Mouse (Mus musculus) heart, postnatal 14 days (tissue): ENCODE results near the gene Itga3. TPM values are rescaled to one million over a fixed set of nuclear protein-coding genes. Genes with fewer than 3 reads are reported as not detected.
A peak's percentile ranks its signal among the peaks of the same experiment; 100 is the strongest.

ENCODE experiments used
- DNase-seq, 2 experiments: peaks; one replicate each; pipeline ENCODE4 v3.0.0; 2021 to 2022
- intact Hi-C: fragments of 180-260 bp; cut with DNase I; formaldehyde crosslinking; loops from one replicate; pipeline ENCODE4 v1.15.1; 2025
- total RNA-seq, 2 experiments: library from RNA; stranded (reverse); gene quantifications; 2 replicates each; pipeline ENCODE4 v1.2.3; 2021

Itga3 gene
- total RNA-seq, 2 experiments from 2014 or later: 13.5 to 15.6 TPM

DNA sequence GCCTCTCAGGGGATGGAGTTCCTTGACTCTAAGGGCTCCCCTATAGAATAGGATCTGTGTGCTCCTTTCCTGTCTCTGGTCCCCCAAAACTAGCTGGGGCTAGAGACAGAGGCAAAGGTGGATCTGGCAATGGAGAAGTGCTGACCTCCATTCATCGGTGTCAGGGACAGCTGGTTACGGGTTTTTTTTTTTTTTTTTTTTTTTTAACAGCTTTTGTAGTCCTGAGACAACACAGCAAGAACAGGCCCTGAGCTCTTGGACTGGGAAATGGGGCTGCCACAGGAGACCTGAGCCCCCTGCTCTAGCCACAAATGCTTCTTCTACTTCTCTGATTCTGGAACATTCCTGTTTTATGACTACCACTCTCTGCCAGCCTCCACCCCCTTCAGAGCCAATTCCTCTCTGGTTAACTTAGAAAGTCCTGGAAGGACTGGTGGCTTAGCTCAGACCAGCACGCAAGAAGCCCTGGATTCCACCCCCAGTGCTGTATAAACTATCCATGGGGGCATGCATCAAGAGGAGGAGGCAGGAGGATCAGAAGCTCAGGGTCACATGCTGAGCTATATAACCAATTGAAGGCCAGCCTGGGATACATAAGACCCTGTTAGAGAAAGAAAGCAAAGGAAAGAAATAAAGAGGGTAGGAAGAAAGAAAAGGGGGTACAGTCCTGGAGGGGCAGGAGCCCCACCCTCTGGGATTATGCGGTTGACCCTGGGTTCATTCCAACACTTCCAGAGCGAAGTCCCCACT, 21.9 kb upstream of the Itga3 start:
- intact Hi-C loops: no loop called here
- DNase-seq: no peak

DNA sequence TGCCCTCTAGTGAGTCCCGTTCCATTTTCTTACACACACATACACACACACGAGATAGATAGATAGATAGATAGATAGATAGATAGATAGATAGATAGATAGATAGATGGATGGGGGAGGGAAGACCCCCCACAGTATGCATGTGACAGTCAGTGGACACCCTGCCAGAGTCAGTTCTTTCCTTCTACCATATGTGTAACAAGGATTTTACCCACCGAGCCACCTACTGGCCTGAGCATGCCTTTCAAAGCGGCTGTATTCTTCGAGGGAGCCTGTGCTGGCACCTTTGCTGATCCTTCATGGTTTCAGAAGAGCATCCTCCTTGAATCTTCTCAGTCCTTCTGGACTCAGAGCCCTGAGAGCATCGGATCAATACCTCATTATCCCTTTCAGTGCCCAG, 21.3 kb upstream of the Itga3 start:
- intact Hi-C loops: no loop called here
- no peak for DNase-seq

DNA sequence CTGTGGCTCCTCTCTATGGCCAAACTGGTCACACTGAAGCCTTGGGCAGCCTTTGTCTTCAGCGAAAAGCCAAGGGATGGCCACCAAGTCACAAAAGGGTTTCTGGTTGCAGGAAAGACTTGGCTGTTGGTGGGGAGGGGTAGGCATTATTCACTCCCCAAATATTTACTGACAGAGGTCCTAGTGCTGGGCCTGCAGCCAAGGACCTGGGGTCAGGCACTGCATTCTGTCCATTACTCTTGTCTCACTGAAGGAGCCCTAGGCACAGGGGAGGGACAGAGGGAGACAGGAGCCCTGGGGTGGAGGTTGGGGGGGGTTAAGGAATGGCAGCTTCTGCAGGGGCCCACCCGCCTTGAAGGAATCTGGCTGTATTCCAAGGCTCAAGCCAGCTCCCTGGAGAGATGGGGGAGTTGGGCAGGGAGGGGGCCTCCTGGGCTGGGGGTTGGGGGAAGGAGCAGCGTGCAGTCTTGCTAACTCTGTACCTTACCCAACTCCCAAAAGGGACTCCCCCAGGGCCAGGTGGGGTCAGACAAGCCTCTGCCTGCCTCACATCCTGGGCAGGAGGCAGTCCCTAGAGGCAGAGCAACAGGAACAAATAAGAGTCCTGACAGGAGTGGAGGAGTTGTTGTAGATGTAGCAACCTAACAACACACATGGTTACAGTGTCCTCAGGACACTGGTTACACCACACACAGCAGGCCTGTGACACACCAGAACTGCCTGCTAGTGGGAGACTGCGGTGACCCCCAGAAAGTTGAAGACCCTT, 20.2 kb upstream of the Itga3 start:
- no peak for DNase-seq
- intact Hi-C loops: no loop called here

DNA sequence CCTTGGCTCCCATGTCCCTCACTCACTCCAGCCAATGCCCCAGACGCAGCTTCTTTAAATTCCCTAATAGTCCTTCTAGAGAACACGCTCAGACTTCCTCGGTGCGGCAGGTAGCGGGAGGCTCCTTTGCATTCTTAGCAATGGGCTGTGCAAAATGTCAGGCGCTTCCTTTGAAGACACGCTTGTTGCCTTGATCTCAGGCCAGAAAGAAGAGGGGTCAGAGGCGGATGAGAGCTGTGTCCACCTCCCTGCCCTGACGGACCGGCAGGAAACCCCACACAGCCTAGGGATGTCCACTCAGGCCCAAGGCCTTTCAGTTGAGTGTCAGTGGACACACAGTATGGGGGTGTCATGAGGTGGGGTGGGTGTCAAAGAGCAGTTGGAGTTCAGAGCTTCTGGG, 19.0 kb upstream of the Itga3 start:
- intact Hi-C loops: no loop called here
- no peak for DNase-seq

DNA sequence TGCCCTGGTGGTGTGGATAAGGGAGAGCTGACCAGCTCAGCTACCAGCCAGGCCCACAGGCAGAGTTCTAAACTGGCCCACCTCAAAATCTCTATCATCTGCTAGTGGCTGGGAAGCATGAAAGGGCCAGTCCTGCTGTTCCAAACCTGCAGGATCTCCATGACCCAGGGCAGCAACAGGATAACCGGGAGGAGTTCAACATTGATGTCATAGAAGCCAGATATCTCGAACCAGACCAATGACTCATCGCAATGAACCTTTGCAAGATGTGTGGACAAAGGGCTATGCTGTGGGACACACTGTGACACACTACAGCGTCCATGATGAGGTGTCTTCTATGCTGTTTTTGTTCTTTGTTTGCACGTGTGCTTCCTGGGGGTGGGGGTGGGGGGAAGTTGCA, 16.5 kb upstream of the Itga3 start:
- no peak for DNase-seq

DNA sequence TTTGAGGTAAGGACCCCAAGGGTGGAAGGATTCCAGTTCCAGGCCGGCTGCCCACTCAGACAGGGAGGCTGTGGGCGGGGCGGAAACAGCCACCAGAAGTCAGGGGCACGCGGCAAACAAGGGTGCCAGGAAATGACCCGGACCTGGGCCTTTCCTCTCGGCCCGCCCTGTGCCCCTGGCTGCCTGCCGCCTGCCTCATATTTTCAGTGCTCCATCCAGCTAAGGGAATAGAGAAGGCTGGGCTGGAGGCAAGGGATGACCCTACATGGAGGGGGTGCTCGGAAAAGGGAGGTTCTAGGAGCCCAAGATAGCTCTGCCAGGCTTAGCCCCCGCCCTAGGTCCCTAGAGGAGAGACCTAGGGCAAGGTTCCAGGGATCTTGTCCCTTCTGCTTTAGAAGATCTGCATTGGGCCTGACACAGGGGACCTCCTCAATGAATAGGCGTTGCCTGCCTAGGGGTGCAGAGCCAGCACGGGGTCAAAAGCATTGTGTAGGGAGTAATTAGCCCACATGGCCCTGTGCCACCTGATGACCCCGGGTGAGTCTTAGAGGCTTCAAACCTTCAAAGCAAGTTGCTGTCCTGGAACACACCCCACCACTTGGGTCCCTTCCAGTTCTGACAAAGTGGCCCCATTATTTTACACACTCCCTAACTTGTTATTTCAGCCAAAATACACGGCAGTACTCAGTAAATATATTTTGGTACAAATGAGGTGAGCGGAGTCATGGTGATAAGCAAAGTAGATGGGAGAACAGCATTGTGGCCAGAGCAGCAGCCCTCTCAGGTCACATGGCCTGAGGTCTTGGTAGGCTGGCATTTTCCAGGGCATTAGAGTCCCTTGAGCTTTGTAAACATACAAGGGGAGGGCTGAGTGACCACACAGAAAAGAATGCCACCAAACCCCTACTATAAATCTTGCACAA, 12.5 kb upstream of the Itga3 start:
- intact Hi-C loops: no loop called here
- peak; percentile 50 to 51 for DNase-seq

More for the DNA sequence above, 16.5 kb upstream of the Itga3 start:
- intact Hi-C loops: no loop called here

DNA sequence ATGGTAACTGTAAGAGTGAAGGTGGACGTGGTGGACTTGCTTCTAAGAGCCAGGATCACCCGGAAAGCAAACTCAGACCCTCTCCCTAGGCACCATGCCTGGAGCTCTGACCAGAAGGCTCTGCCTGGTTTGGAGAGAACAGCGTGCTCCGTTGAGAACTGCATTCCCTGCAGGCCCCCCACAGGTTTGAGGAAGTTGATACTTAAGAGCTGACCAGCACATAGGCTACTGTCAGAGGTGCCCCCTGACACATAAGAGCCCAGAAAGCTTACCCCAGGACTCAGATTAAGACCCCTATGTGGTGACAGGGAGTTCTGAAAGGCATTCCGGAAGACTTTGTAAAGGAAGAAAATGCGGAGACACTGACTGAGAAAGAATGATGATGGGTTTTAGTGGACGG, 11.7 kb upstream of the Itga3 start:
- DNase-seq: no peak
- intact Hi-C loops: no loop called here

DNA sequence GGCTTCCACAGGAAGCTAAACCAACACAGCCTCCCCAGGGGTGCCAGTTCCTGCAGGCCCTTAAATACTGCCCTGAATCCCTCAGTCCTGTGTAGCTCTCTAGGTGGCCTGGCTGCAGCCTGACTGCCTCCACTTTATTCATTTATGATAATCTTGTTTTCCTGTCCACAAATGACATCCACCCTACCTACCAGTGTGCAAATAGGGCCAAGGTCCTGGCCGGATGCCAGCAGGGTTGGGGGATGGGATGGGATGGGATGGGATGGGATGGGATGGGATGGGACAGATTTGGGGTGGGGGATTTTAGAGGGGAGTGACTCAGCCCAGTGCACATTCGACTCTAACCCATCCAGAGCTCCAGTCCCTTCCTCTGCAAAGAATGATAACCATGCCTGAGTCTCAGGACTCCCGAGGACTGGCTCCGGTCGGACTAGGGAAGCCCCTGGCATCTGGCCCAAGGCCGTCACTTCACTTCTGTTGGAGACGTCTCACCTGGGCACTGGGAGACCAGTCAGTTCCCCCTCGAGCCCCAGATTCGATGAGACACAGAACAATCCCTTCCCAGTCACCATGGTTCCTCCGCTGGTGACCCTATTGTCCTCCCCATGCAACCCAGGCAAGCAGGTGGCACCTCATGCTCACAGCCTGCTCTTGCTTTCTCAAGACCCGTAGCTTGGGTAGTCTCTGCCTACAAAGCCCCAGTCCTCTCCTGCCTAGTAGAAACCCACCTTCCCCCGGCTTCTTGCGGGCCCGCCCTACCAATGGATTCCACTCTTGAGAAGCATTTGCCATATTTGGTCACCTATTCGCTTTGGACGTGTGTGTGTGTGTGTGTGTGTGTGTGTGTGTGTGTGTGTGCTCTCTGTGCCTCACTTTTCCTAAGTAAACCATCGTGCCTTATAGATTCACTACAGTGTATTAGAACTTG, 11.0 kb upstream of the Itga3 start:
- intact Hi-C loops: no loop called here
- DNase-seq: no peak

DNA sequence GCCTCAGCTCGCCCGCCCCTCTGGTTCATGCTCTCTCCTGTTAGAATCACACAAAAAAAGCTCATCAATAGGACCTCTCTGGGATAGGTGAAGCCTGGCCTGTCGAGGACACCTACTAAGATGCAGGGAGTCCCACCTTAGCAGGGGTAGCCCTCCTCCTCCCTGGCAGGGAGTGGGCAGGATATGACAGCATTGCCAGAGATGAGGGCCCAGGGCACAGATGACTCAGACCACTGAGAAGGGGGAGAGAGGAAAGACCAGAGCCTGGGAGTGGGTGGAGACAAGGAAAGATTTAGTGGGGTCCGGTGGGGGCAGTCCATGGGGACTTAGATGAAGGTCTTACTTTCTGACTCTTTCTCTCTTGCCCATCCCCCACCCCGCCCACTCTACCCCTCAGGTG, 9.6 kb upstream of the Itga3 start:
- intact Hi-C loops: no loop called here
- DNase-seq: no peak

DNA sequence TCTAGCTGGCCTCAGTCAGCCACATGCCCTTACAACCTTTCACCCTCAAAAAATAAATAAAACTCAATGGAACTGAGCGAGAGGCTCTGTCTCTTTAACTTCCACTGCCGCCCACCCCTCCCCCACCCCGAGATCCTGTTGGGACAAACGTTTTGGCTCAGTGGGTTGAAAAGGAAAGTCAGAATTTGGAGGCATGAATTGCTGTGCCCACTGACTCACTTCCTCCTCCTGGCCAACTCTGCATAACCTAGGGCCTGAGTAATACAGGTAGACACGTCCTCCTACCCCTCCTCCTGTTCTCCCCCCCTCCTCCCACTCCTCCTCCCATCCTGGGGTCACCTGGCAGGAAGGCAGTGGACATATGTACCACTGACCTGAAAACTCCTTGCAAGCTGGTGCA, 9.1 kb upstream of the Itga3 start:
- no peak for DNase-seq
- intact Hi-C loops: no loop called here

DNA sequence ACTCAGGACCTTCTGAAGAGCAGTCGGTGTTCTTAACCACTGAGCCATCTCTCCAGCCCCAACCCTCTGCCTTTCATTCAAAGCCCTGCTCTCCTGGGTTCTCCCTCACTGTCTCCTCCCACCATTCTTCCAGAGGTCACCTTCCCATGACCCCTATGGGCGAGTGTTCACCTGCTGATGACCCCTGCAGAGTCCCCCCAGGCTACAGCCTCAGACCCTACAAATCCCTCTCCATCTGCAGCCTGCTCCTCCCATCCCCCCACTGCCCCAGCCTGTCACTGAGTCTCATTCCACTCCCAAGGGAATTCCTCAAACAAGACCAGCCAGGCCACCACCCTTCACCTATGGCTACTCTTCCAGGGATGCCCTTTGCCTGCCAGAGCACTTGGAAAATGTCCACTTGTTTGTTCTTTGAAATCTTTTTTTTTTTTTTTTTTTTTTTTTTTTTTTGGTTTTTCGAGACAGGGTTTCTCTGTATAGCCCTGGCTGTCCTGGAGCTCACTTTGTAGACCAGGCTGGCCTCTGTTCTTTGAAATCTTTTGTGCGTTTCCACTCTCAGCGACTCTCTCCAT, 8.3 kb upstream of the Itga3 start:
- no peak for DNase-seq
- intact Hi-C loops: no loop called here

DNA sequence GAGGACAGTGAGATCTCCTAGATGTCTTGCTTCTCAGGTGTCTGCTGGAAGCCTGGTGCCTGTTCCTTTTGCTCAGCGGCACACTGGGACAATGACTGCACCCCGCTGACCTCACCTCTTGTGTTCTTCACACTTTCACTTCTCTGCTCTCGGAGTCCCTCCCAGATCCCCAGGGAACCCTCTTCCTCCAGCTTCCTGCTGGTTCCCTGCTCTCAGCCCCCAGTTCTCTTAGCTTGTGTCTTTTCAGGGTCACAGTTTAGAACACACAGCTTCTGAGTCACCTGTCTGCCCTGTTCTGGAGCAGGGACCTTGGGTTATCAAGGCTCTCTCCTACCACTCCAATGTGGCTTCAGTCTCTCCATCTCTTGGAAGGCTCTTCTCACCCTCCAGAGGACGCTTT, 7.6 kb upstream of the Itga3 start:
- intact Hi-C loops: no loop called here
- DNase-seq: no peak

DNA sequence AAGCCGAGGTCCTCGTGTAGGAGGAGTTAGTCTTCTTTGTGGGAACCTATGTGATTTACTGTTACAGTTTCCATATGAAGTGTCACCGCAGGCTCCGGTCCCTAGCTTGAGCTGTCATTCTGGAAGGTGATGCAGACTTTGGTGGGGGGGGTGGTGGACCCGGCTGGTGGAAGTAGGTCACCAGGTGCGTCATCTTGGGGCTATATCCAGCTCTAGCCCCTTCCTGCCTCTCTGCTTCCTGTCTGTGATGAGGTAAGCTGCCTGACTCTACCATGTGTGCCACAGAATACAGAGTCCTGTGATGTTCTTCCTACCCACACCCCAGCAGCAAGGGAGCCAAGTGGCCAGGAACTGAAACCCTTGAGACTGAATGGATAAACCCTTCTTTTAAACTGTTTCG, 6.3 kb upstream of the Itga3 start:
- DNase-seq: no peak
- intact Hi-C loops: no loop called here

DNA sequence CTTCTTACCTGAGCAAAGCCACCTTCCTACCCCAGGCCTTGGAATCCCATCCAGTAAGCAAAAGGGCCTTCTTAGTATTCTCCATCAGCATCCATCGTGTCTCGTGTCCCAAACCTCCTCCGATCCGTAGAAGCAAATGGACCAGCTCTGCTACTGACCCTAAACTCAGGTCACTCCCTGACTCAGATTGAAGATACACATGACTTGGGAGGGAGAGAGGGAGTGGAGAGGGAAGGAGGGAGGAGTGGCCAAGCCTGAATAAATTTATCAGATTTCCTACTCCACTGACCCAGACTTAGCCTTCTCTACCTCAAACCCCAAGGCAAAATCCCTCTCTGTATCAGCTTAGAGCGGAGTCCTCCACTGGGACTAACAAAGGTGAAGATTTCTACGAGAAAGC, 4.2 kb upstream of the Itga3 start:
- intact Hi-C loops: no loop called here
- DNase-seq: no peak

DNA sequence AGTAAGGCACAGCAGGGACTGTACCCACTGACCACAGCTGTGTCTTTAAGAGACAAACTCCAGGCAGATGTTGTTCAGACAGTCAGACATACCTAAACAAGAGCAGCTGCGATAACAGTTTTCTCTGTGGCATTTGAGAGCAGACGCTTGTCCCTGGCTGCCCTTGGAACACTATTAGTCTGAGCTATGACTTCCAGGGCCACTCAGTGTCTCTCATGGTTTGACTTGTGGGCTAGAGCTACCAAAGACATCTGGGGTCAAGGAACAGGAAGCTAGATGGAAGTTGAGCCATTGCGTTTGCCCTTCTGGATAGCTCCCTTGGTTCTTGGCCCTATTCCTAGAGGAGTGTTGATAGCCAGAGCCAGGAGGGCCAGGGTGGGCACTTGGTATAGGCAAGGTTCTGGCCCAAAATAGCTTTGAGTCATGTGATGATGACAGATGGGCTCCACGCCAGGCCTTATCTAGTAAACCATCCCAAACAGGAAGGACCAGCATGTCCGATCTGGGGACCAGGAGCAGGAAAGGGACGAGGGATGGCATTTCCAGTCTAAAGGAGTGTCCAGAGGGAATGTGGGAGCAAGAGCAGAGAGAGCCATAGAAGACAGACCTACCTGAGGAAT, 2.8 kb upstream of the Itga3 start:
- no peak for DNase-seq
- intact Hi-C loops: no loop called here

DNA sequence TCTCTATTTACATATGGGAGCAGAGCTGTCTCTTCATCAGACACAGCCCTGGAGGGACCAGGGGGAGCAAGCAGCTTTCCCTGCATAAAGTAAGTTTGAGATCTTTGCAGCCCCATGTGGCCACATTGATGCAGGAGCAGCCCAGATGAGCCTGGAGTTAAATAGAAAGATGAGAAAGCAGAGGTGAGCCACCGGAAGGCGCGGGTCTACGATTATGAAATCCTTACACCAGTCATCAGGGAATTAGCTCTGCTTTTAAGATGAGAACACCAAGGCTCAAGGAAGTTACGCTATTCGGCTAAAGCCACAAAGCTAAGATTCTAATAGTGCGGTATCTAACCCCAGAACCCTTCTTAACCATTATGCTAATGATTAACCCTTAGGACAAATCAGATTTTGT, 1.4 kb upstream of the Itga3 start:
- intact Hi-C loops: no loop called here
- DNase-seq: no peak

DNA sequence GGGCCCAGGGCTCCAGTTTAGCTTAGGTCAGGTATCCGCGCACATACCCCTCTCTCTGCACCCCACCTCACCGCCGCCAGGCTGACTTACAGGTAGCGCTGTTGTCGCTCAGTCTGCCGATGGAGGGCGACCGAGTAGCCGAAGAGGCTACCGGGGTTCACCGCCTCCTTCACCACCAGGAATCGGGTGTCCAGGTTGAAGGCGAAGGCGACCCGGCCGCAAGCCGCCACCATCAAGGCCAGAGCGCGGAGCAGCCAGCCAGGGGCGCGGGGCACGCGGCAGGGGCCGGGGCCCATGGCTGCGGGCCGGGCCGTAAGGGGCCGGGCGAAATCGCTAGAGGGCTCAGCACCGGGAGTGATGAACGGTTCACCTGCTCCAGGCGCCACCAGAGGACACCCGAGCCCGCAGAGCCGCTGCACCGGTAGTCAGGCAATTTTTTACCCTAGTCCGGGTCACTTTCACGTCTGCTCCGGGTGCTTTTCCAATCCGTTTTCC, 513 bp downstream of the Itga3 start:
- intact Hi-C loops: loop anchor here (1.0 kb wide), 1 partner anchor 30 kb away; no protein-coding TSS in a partner anchor
- peak; percentile 46 to 56 for DNase-seq

DNA sequence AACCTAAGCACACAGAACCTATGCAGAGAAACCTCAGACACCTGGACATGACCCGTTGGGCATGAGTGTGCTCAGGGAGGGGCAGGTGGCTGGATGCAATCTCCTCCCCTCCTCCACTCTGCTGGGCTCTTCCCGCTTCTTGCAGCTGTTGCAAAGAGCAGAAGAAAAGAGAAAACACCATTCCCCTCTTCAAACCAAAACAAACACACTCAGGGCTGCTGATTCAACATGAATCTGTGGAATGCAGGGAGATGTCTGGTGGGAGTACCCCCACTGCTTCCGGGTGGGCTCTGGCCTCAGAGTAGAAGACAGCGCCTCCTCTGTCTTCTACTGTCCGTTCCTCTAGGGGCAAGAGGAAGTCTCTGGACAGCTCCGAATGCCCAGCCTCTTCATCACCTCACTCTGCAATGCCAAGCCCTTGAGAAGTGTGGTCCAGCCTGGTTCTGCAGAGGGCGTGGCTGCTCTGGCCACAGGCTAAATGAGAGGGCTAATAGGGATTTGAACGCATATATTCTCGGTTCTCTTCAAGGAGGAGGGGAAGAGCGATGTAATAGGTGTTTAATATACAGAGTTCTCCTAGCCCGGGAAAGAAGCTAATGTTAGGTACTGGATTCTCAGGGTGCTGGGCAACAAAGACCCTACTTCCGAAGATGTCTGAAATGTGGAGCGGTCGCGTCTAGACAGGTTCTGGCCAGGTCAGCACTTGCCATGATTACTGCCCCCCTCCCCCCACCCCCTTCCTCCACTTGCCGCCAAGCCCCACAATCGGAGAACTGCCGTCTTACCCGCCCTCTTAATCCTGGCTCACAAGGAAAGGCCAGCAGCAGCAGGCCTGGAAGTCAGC, 1.2 kb downstream of the Itga3 start:
- no peak for DNase-seq
- intact Hi-C loops: loop anchor here (1.0 kb wide), 1 partner anchor 31 kb away; no protein-coding TSS in a partner anchor
